Mouse (Mus musculus): ENCODE measurements at regions not wholly inside any gene's neighbourhood (a gene's known extent, or its start where the extent isn't known, plus 50 kb on each side); places are given as distances from the start of the nearest gene placed in this dataset.
A peak's percentile ranks its signal among the peaks of the same experiment; 100 is the strongest.

- TF ChIP-seq CTCF (IDR thresholded peaks at IDR 0.05; ENCODE audit: low read depth): no peak
- H3K4me1 ChIP-seq (ENCODE audit: insufficient read depth): no peaks in the 10 kb centered on the region
- WGBS: 89% methylated on average over 5 of the region's 5 CpGs
- no peaks in the 10 kb centered on the region for H3K27me3 ChIP-seq (ENCODE audit: insufficient read depth, low read length)
- no peak overlapping the region for H3K27ac ChIP-seq (ENCODE audit: low read depth)
- DNase-seq: no peak
- H3K36me3 ChIP-seq (ENCODE audit: insufficient read depth): no peaks in the 10 kb centered on the region
- no peaks in the 10 kb centered on the region for H3K9me3 ChIP-seq (ENCODE audit: low read depth, low read length)
- no peak overlapping the region for H3K9ac ChIP-seq
- ATAC-seq (ENCODE audit: insufficient read depth): no peak
- no peak overlapping the region for H3K4me3 ChIP-seq (ENCODE audit: low read depth, low read length)
- no peak overlapping the region for H3K4me2 ChIP-seq
Observed at GRCm38 (mm10) chr19:27598350-27598749, 168.7 kb upstream of the Pum3 start.

GRCm38 (mm10) chr19:27585566-27585965 is 155.9 kb upstream of the Pum3 start:
- H3K4me1 ChIP-seq (ENCODE audit: insufficient read depth): 0 out of 2 replicates have a peak, but pooled peaks cover 7% of the 10 kb centered on the region
- no peak overlapping the region for H3K4me2 ChIP-seq
- no peak for TF ChIP-seq CTCF (IDR thresholded peaks at IDR 0.05; ENCODE audit: low read depth)
- ATAC-seq (ENCODE audit: insufficient read depth): no peak
- H3K9me3 ChIP-seq (ENCODE audit: low read depth, low read length): no peaks in the 10 kb centered on the region
- no peak overlapping the region for H3K9ac ChIP-seq
- no peak overlapping the region for H3K4me3 ChIP-seq (ENCODE audit: low read depth, low read length)
- H3K27me3 ChIP-seq (ENCODE audit: insufficient read depth, low read length): no peaks in the 10 kb centered on the region
- no peak overlapping the region for H3K27ac ChIP-seq (ENCODE audit: low read depth)
- no peaks in the 10 kb centered on the region for H3K36me3 ChIP-seq (ENCODE audit: insufficient read depth)
- 77% methylated on average over 6 of the region's 6 CpGs for WGBS
- DNase-seq: no peak

- Histone ChIP-seq H3K9me3 (ENCODE audit: low read depth, low read length) (no peaks in the 10 kb centered on the region), H3K27me3 (ENCODE audit: insufficient read depth, low read length) (no peaks in the 10 kb centered on the region), H3K27ac (ENCODE audit: low read depth) (no peak overlapping the region), H3K36me3 (ENCODE audit: insufficient read depth) (no peaks in the 10 kb centered on the region), H3K4me2 (peak overlapping the region; percentile 28), H3K9ac (no peak overlapping the region), H3K4me1 (ENCODE audit: insufficient read depth) (0 out of 2 replicates have a peak, but pooled peaks cover 7% of the 10 kb centered on the region), H3K4me3 (ENCODE audit: low read depth, low read length) (no peak overlapping the region)
- no peak for TF ChIP-seq CTCF (IDR thresholded peaks at IDR 0.05; ENCODE audit: low read depth)
- 24% methylated on average over 8 of the region's 8 CpGs for WGBS
- DNase-seq (peak; percentile 3), ATAC-seq (ENCODE audit: insufficient read depth) (peak; percentile 61; the same call in 1 of the 2 replicates)
Observed at GRCm38 (mm10) chr19:27582111-27582500, 152.5 kb upstream of the Pum3 start.

GRCm38 (mm10) chr19:27581362-27582110 is 151.9 kb upstream of the Pum3 start:
- H3K9ac ChIP-seq: no peak overlapping the region
- H3K27ac ChIP-seq (ENCODE audit: low read depth): no peak overlapping the region
- TF ChIP-seq CTCF (IDR thresholded peaks at IDR 0.05; ENCODE audit: low read depth): no peak
- DNase-seq (peak; percentile 90), ATAC-seq (ENCODE audit: insufficient read depth) (peak; percentile 98)
- H3K27me3 ChIP-seq (ENCODE audit: insufficient read depth, low read length): no peaks in the 10 kb centered on the region
- H3K4me1 ChIP-seq (ENCODE audit: insufficient read depth): 0 out of 2 replicates have a peak, but pooled peaks cover 7% of the 10 kb centered on the region
- no peaks in the 10 kb centered on the region for H3K36me3 ChIP-seq (ENCODE audit: insufficient read depth)
- H3K4me2 ChIP-seq: peak overlapping the region; percentile 28
- H3K9me3 ChIP-seq (ENCODE audit: low read depth, low read length): no peaks in the 10 kb centered on the region
- H3K4me3 ChIP-seq (ENCODE audit: low read depth, low read length): no peak overlapping the region
- WGBS: 28% methylated on average over 6 of the region's 6 CpGs

- H3K4me1 ChIP-seq (ENCODE audit: insufficient read depth): 0 out of 2 replicates have a peak, but pooled peaks cover 3% of the 10 kb centered on the region
- DNase-seq: no peak
- no peak overlapping the region for H3K4me3 ChIP-seq (ENCODE audit: low read depth, low read length)
- no peak for TF ChIP-seq CTCF (IDR thresholded peaks at IDR 0.05; ENCODE audit: low read depth)
- H3K9ac ChIP-seq: no peak overlapping the region
- no peak overlapping the region for H3K27ac ChIP-seq (ENCODE audit: low read depth)
- H3K4me2 ChIP-seq: no peak overlapping the region
- no peaks in the 10 kb centered on the region for H3K9me3 ChIP-seq (ENCODE audit: low read depth, low read length)
- H3K27me3 ChIP-seq (ENCODE audit: insufficient read depth, low read length): no peaks in the 10 kb centered on the region
- no peak for ATAC-seq (ENCODE audit: insufficient read depth)
- no peaks in the 10 kb centered on the region for H3K36me3 ChIP-seq (ENCODE audit: insufficient read depth)
Observed at GRCm38 (mm10) chr19:27576478-27576877, 146.9 kb upstream of the Pum3 start.

GRCm38 (mm10) chr19:27566929-27567328 is 137.3 kb upstream of the Pum3 start:
- WGBS: 87% methylated on average over 8 of the region's 8 CpGs
- Histone ChIP-seq H3K4me2 (no peak overlapping the region), H3K27ac (ENCODE audit: low read depth) (no peak overlapping the region), H3K9ac (no peak overlapping the region), H3K27me3 (ENCODE audit: insufficient read depth, low read length) (no peaks in the 10 kb centered on the region), H3K4me1 (ENCODE audit: insufficient read depth) (no peaks in the 10 kb centered on the region), H3K36me3 (ENCODE audit: insufficient read depth) (no peaks in the 10 kb centered on the region), H3K4me3 (ENCODE audit: low read depth, low read length) (no peak overlapping the region), H3K9me3 (ENCODE audit: low read depth, low read length) (no peaks in the 10 kb centered on the region)
- no peak for TF ChIP-seq CTCF (IDR thresholded peaks at IDR 0.05; ENCODE audit: low read depth)
- ATAC-seq (ENCODE audit: insufficient read depth) (no peak), DNase-seq (no peak)

GRCm38 (mm10) chr19:27566060-27566459 is 136.4 kb upstream of the Pum3 start:
- DNase-seq (no peak), ATAC-seq (ENCODE audit: insufficient read depth) (no peak)
- no peak for TF ChIP-seq CTCF (IDR thresholded peaks at IDR 0.05; ENCODE audit: low read depth)
- Histone ChIP-seq H3K4me1 (ENCODE audit: insufficient read depth) (no peaks in the 10 kb centered on the region), H3K4me2 (no peak overlapping the region), H3K36me3 (ENCODE audit: insufficient read depth) (no peaks in the 10 kb centered on the region), H3K4me3 (ENCODE audit: low read depth, low read length) (no peak overlapping the region), H3K9ac (no peak overlapping the region), H3K27me3 (ENCODE audit: insufficient read depth, low read length) (no peaks in the 10 kb centered on the region), H3K27ac (ENCODE audit: low read depth) (no peak overlapping the region), H3K9me3 (ENCODE audit: low read depth, low read length) (no peaks in the 10 kb centered on the region)
- 76% methylated on average over 3 of the region's 3 CpGs for WGBS
